Mouse (Mus musculus) brain, embryonic 14.5 days (tissue): ENCODE results near the gene Zfp936. TPM values are rescaled to one million over a fixed set of nuclear protein-coding genes. Genes with fewer than 3 reads are reported as not detected.
"Not testable (repeated sequence)": the region's sequence is repeated elsewhere in the genome, so short reads cannot be mapped to it uniquely, and the experiment has no call there.

Source experiments
- DNase-seq: peaks from one replicate; pipeline ENCODE4 v3.0.0-alpha.2; 2011; ENCODE audit warnings: low read depth
- CTCF ChIP-seq: fragments of 200-500 bp; IDR thresholded peaks from 2 replicates; pipeline ENCODE4 v1.5.1; 2012; ENCODE audit warnings: inconsistent platforms, mild to moderate bottlenecking, moderate library complexity, borderline replicate concordance; ENCODE audit not compliant: insufficient read depth, insufficient read length; ENCODE audit errors: extremely low read depth
- POLR2A ChIP-seq: fragments of 200-500 bp; IDR thresholded peaks from 2 replicates; pipeline ENCODE4 v1.6.1; 2012; ENCODE audit warnings: mild to moderate bottlenecking, inconsistent platforms, borderline replicate concordance; ENCODE audit not compliant: poor library complexity, insufficient read depth, insufficient read length, severe bottlenecking; ENCODE audit errors: extremely low read depth
- polyA plus RNA-seq: library from polyadenylated mRNA; depleted of rRNA; stranded (reverse); fragments of >200 nt; gene quantifications from 2 replicates; pipeline ENCODE4 v1.2.3, GENCODE M21; 2012; rRNA removed

Gene Zfp936
- not detected in 2 replicates for polyA plus RNA-seq

DNA sequence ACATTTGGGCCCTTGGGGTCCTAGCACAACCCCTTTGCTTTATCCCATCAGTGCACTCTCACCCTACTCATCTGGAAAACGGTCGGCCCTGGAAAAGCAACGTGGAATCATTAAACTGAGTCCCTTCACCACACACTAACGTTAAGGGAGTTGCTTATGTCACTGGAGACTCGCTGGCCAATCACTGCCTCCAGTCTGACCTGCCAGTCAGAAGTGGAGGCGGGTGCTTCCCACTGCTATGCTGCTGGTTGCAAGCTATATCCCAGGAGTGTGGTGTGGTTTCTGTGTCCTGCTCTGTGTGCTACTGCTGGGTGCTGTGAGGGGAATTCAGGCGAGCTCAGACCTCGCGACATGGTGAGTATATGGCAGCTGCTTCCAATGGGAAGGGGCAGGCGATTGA is at the start of gene Zfp936:
Gene Zfp936 (plus strand): TSS at position 301 of the 400 bp plus-strand sequence.
- not testable (repeated sequence) for DNase-seq

DNA sequence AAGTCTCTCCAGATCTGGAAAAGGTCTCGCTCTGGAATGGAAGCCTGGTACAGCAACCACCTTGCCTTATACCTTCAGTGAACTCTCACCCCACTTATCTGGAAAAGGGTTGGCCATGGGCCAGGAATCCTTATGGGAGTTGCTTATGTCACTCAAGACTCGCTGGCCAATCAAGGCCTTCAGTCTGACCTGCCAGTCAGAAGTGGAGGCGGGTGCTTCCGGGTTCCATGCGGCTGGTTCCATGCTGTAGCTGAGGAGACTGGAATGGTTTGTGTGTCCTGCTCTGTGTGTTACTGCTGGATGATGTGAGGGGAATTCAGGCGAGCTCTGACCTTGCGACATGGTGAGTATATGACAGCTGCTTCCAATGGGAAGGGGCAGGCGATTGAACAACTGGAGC is 36.2 kb upstream of the Zfp936 start:
- DNase-seq = no peak
- no peak for TF ChIP-seq CTCF
- TF ChIP-seq POLR2A = no peak

DNA sequence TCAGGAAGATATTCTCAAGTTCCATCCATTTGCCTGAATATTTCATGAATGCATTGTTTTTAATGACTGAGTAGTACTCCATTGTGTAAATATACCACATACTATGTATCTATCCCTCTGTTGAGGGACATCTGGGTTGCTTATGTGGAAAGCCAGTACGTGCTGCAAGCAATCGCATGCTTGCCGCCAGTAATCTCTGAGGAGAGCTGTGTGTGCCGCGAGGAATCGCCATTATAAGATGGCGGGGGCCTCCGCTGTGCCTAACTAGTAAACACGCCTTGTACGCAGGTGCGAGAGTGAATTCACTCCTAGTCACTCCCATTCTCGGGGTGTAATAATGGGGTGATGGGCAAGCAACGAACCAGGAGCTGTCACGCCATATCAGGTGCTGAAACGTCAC is 14.7 kb downstream of the Zfp936 start:
- DNase-seq = not testable (repeated sequence)

DNA sequence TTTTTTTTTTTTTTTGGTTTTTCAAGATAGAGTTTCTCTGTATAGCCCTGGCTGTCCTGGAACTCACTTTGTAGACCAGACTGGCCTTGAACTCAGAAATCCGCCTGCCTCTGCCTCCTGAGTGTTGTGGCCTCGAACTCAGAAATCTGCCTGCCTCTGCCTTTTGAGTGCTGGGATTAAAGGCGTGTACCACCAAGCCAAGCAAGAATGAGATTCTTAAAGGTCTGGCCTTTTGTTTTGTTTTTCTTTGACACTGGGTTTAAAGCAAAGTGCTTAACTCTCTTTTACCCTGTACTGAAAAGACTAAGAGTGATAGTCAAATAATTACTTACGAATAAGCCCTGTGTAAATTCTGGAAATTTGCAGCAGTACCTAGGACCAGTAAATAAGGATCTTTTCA is 50.1 kb downstream of the Zfp936 start:
- DNase-seq = not testable (repeated sequence)

DNA sequence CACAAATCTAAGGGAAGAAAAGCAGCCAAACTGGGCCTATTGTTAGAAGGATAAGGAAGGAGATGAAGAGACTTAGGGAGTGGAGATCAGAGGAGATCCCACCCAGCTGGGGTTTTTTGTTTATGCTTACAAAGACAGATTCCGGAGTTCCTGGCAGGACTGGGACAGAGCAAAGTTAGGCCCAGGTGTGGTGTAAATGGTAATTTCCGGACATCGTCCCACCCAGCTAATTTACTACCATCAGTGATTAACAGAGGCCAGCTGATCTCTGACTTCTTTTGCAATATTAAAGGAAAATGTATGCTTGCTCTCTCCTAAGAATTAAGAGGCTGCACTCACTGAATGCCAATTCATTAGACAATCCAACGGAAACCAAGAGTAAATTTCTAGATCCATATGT is 53.1 kb downstream of the Zfp936 start:
- not testable (repeated sequence) for DNase-seq

DNA sequence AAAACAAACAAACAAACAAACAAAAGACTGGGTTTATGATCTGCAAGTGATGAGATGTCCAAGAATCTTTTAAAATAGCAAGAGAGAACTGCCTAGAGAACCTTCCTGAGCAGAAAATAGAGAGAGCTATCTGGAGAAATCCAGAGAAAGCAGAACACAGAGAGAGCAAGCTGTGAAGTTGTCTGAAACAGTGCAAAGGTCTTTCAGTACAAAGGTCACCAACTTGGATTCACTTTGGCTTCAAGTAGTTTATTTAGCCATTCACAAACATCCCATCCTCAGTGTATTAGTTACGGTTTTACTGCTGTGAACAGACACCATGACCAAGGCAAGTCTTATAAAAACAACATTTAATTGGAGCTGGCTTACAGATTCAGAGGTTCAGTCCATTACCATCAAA is 53.8 kb downstream of the Zfp936 start:
- not testable (repeated sequence) for DNase-seq

DNA sequence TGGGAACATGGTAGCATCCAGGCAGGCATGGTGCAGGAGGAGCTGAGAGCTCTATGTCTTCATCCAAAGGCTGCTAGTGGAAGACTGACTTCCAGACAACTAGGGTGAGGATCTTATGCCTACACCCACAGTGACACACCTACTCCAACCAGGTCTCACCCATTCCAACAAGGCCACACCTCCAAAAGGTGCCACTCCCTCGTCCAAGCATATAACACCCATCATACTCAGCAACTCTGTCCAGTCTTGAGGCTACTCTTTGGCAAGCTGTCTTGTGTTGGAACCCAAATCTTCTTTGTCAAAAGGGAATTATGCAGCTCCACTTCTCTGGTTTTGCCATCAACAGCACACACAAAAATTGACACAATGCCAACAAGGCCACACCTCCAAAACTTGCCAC is 54.2 kb downstream of the Zfp936 start:
- DNase-seq = not testable (repeated sequence)

DNA sequence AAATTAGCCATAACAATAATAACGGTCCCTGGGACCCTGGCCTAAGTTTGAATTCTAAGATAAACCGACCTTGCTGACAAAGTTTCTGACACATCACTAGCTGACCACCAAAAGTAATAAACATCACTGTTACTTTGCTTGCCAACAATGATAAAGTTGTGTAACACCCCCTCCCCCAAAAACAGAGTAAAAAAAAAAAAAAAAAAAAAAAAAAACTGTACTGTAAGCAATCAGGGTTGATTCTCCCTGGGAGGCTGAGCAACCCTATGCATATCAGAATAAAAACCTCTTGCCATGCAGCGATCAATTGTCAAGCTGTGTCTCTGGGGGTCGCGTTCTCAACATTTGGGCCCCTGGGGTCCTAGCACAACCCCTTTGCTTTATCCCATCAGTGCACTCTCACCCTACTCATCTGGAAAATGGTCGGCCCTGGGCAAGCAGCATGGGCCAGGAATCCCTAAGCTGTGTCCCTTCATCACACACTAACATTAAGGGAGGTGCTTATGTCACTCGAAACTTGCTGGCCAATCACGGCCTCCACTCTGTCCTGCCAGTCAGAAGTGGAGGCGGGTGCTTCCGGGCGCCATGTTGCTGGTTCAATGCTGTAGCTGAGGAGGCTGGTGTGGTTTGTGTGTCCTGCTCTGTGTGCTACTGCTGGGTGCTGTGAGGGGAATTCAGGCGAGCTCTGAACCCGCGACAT is 63.1 kb downstream of the Zfp936 start:
- DNase-seq = no peak
- TF ChIP-seq POLR2A = no peak
- TF ChIP-seq CTCF = no peak

DNA sequence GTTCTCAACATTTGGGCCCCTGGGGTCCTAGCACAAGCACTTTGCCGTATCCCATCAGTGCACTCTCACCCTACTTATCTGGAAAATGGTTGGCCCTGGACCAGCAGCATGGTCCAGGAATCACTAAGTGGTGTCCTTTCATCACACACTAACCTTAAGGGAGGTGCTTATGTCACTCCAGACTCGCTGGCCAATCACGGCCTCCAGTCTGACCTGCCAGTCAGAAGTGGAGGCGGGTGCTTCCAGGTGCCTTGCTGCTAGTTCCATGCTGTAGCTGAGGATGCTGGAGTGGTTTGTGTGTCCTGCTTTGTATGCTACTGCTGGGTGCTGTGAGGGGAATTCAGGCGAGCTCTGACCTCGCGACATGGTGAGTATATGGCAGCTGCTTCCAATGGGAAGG is 99.8 kb downstream of the Zfp936 start:
- not testable (repeated sequence) for DNase-seq

Other genes with a start within 250 kb of the Zfp936 start
- gene Gm2381, start 247.0 kb upstream of the Zfp936 start, polyA plus RNA-seq = not detected in 2 replicates
- gene Vmn2r63, start 180.4 kb upstream of the Zfp936 start, polyA plus RNA-seq = not detected in 2 replicates
- not detected in 2 replicates for gene Gm9268, start 95.5 kb upstream of the Zfp936 start, polyA plus RNA-seq
- 13.1 and 16.9 TPM in 2 replicates for gene Zfp715, start 199.1 kb downstream of the Zfp936 start, polyA plus RNA-seq
- 0.07 and 0.09 TPM in 2 replicates for gene Siglecf, start 237.1 kb downstream of the Zfp936 start, polyA plus RNA-seq